Mouse (Mus musculus): ENCODE data around the gene Hnrnph3.

DNA sequence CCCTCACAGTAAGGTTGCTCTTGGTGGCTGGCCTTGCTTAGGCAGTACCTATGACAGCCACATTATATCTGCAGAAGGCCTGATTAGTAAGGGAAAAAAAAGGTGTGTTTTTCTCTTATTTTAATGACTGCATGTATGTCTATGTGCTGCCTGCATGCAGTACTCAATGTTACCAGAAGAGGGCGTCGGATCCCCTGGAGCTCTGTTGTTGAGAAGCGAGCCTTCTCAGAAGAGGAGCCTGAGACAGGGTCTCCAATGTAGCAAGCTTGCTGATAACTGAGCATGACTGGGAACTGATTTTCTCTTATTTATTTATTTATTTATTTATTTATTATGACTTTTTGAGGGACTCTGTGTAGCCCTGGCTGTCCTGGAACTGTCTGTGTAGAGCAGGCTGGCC is 36.7 kb downstream of the Hnrnph3 start:
- TF ChIP-seq POLR2A (IDR thresholded peaks at IDR 0.05; ENCODE audit: borderline replicate concordance, insufficient read depth, low read length): no peak
- peak; percentile 36; the same call in 1 of the 2 replicates for TF ChIP-seq CTCF (IDR thresholded peaks at IDR 0.05; ENCODE audit: borderline replicate concordance, insufficient read depth, low read depth, low read length)
